Mouse (Mus musculus): Measurements from ENCODE around the gene Dnase1l2. TPM values are rescaled to one million over a fixed set of nuclear protein-coding genes. Genes with fewer than 3 reads are reported as not detected.

The Dnase1l2 gene
- polyA plus RNA-seq, 1 experiment from 2014 or later: 0.70 TPM

Other genes with a start within 250 kb of the Dnase1l2 start
- gene Tbc1d24, start 237.5 kb downstream of the Dnase1l2 start, polyA plus RNA-seq (2016; fragmentation: Nextera tagmentation; extraction: Ambion mirVana): 11.1 and 11.9 TPM in 2 replicates
- 2.1 and 2.7 TPM in 2 replicates for gene Ntn3, start 233.6 kb downstream of the Dnase1l2 start, polyA plus RNA-seq (2016; fragmentation: Nextera tagmentation; extraction: Ambion mirVana)
- 12.3 and 12.6 TPM in 2 replicates for gene Tedc2, start 222.3 kb downstream of the Dnase1l2 start, polyA plus RNA-seq (2016; fragmentation: Nextera tagmentation; extraction: Ambion mirVana)
- 93.7 and 95.4 TPM in 2 replicates for gene Ccnf, start 191.6 kb downstream of the Dnase1l2 start, polyA plus RNA-seq (2016; fragmentation: Nextera tagmentation; extraction: Ambion mirVana)
- gene Abca17, start 92.0 kb downstream of the Dnase1l2 start, polyA plus RNA-seq (2016; fragmentation: Nextera tagmentation; extraction: Ambion mirVana): not detected in 2 replicates
- gene Abca3, start 91.2 kb downstream of the Dnase1l2 start, polyA plus RNA-seq (2016; fragmentation: Nextera tagmentation; extraction: Ambion mirVana): 21.1 and 22.6 TPM in 2 replicates
- gene Rnps1, start 28.5 kb downstream of the Dnase1l2 start, polyA plus RNA-seq (2016; fragmentation: Nextera tagmentation; extraction: Ambion mirVana): 195 and 204 TPM in 2 replicates
- 92.1 and 100 TPM in 2 replicates for gene Eci1, start 16.5 kb downstream of the Dnase1l2 start, polyA plus RNA-seq (2016; fragmentation: Nextera tagmentation; extraction: Ambion mirVana)
- gene E4f1, start 27.2 kb upstream of the Dnase1l2 start, polyA plus RNA-seq (2016; fragmentation: Nextera tagmentation; extraction: Ambion mirVana): 19.2 and 20.7 TPM in 2 replicates
- 99.5 and 101 TPM in 2 replicates for gene Pgp, start 27.3 kb upstream of the Dnase1l2 start, polyA plus RNA-seq (2016; fragmentation: Nextera tagmentation; extraction: Ambion mirVana)
- 0.18 TPM in 1 of 2 replicates, not detected in the other for gene Bricd5, start 30.8 kb upstream of the Dnase1l2 start, polyA plus RNA-seq (2016; fragmentation: Nextera tagmentation; extraction: Ambion mirVana)
- 17.2 and 19.4 TPM in 2 replicates for gene Mlst8, start 36.0 kb upstream of the Dnase1l2 start, polyA plus RNA-seq (2016; fragmentation: Nextera tagmentation; extraction: Ambion mirVana)
- gene Caskin1, start 45.5 kb upstream of the Dnase1l2 start, polyA plus RNA-seq (2016; fragmentation: Nextera tagmentation; extraction: Ambion mirVana): 0.14 and 0.32 TPM in 2 replicates
- gene Traf7, start 84.8 kb upstream of the Dnase1l2 start, polyA plus RNA-seq (2016; fragmentation: Nextera tagmentation; extraction: Ambion mirVana): 52.2 and 55.4 TPM in 2 replicates
- 1.3 and 1.9 TPM in 2 replicates for gene Rab26, start 91.1 kb upstream of the Dnase1l2 start, polyA plus RNA-seq (2016; fragmentation: Nextera tagmentation; extraction: Ambion mirVana)
- gene Pkd1, start 106.7 kb upstream of the Dnase1l2 start, polyA plus RNA-seq (2016; fragmentation: Nextera tagmentation; extraction: Ambion mirVana): 6.0 and 6.5 TPM in 2 replicates
- 30.8 and 35.0 TPM in 2 replicates for gene Tsc2, start 189.5 kb upstream of the Dnase1l2 start, polyA plus RNA-seq (2016; fragmentation: Nextera tagmentation; extraction: Ambion mirVana)
- gene Nthl1, start 189.6 kb upstream of the Dnase1l2 start, polyA plus RNA-seq (2016; fragmentation: Nextera tagmentation; extraction: Ambion mirVana): 11.3 and 12.4 TPM in 2 replicates
- gene Slc9a3r2, start 207.2 kb upstream of the Dnase1l2 start, polyA plus RNA-seq (2016; fragmentation: Nextera tagmentation; extraction: Ambion mirVana): 14.6 and 15.2 TPM in 2 replicates
- 0.33 TPM in 1 of 2 replicates, not detected in the other for gene Npw, start 215.4 kb upstream of the Dnase1l2 start, polyA plus RNA-seq (2016; fragmentation: Nextera tagmentation; extraction: Ambion mirVana)
- gene Zfp598, start 226.6 kb upstream of the Dnase1l2 start, polyA plus RNA-seq (2016; fragmentation: Nextera tagmentation; extraction: Ambion mirVana): 19.7 and 20.4 TPM in 2 replicates
- 0.06 and 0.27 TPM in 2 replicates for gene Syngr3, start 246.8 kb upstream of the Dnase1l2 start, polyA plus RNA-seq (2016; fragmentation: Nextera tagmentation; extraction: Ambion mirVana)

Measured in liver, embryonic 12.5 days (tissue).